Mouse (Mus musculus): Measurements from ENCODE around the gene Sectm1b.

- TF ChIP-seq GATA1 (IDR thresholded peaks at IDR 0.05; ENCODE audit: low read length) (no peak), TAL1 (IDR thresholded peaks at IDR 0.05; ENCODE audit: low read length) (no peak)
Measured at GRCm38 (mm10) chr11:121082250-121082649, 18.9 kb upstream of the Sectm1b start.

Measured in erythroblast, embryonic 14.5 days (primary cell).